Mouse (Mus musculus): ENCODE data around the gene Olfm2. TPM values are rescaled to one million over a fixed set of nuclear protein-coding genes. Genes with fewer than 3 reads are reported as not detected.
"Not testable (repeated sequence)": the region's sequence is repeated elsewhere in the genome, so short reads cannot be mapped to it uniquely, and the experiment has no call there.

Olfm2 gene
- total and polyA plus RNA-seq, 2 experiments from 2014 or later = 0.20 to 3.1 TPM

DNA sequence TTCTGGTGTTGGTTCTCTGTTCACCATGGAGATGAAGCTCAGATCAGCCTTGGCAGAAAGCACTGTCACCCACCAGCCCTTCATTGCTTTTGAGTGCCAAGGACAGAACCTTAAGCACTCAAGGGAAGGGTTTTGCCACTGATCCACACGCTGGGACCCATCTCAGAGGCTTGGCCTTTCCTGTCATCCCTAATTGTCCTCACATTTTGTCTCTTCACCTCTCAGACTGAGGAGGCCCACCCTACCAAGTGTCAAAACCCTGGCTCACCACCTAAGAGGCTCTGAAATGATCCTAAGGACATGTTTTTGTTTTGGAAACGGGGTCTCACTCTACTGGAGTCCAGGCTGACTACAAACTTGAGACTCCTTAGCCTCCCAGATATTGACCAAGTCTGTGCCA, 109.4 kb downstream of the Olfm2 start:
- H3K4me3 ChIP-seq (ENCODE audit: low read depth, low read length) = no peak overlapping the region
- TF ChIP-seq EP300 (IDR thresholded peaks at IDR 0.05; ENCODE audit: low read depth) (no peak), CTCF (IDR thresholded peaks at IDR 0.05; ENCODE audit: low read depth) (no peak)
- WGBS = 76% methylated on average over 2 of the region's 2 CpGs
- ATAC-seq (ENCODE audit: insufficient read depth, low read depth) (no peak), DNase-seq (ENCODE audit: low spot score) (no peak)
- peaks cover 11% of the 10 kb centered on the region for H3K4me1 ChIP-seq (ENCODE audit: control insufficient read depth, insufficient read depth)
- no peaks in the 10 kb centered on the region for H3K9me3 ChIP-seq (replicated peaks; ENCODE audit: control insufficient read depth, low read length)
- H3K4me2 ChIP-seq (ENCODE audit: low read depth, low read length) = no peak overlapping the region
- no peak overlapping the region for H3K9ac ChIP-seq (replicated peaks; ENCODE audit: low read depth, low read length)
- no peaks in the 10 kb centered on the region for H3K27me3 ChIP-seq (ENCODE audit: control insufficient read depth, insufficient read depth, low read length)
- peak overlapping the region; percentile 66; the same call in 1 of the 2 replicates for H3K27ac ChIP-seq (ENCODE audit: low read depth)
- H3K36me3 ChIP-seq (replicated peaks; ENCODE audit: control insufficient read depth, insufficient read depth, low read length) = peaks cover 24% of the 10 kb centered on the region

- Histone ChIP-seq H3K4me1 (ENCODE audit: control insufficient read depth, insufficient read depth) (peaks cover 7% of the 10 kb centered on the region), H3K4me3 (ENCODE audit: low read depth, low read length) (no peak overlapping the region), H3K9me3 (replicated peaks; ENCODE audit: control insufficient read depth, low read length) (no peaks in the 10 kb centered on the region), H3K36me3 (replicated peaks; ENCODE audit: control insufficient read depth, insufficient read depth, low read length) (peaks cover 24% of the 10 kb centered on the region), H3K27me3 (ENCODE audit: control insufficient read depth, insufficient read depth, low read length) (no peaks in the 10 kb centered on the region), H3K9ac (replicated peaks; ENCODE audit: low read depth, low read length) (no peak overlapping the region), H3K27ac (ENCODE audit: low read depth) (peak overlapping the region; percentile 66; the same call in 1 of the 2 replicates), H3K4me2 (ENCODE audit: low read depth, low read length) (no peak overlapping the region; the same call in 1 of the 2 replicates)
- DNase-seq (ENCODE audit: low spot score) (no peak), ATAC-seq (ENCODE audit: insufficient read depth, low read depth) (no peak)
- 78% methylated on average over 3 of the region's 3 CpGs for WGBS
- TF ChIP-seq CTCF (IDR thresholded peaks at IDR 0.05; ENCODE audit: low read depth) (no peak), EP300 (IDR thresholded peaks at IDR 0.05; ENCODE audit: low read depth) (no peak)
Observed at GRCm38 (mm10) chr9:20636256-20636655, 109.9 kb downstream of the Olfm2 start.

GRCm38 (mm10) chr9:20635676-20636075, 110.5 kb downstream of the Olfm2 start:
- H3K4me3 ChIP-seq (ENCODE audit: low read depth, low read length); H3K4me2 ChIP-seq (ENCODE audit: low read depth, low read length); DNase-seq (ENCODE audit: low spot score); ATAC-seq (ENCODE audit: insufficient read depth, low read depth); H3K27me3 ChIP-seq (ENCODE audit: control insufficient read depth, insufficient read depth, low read length); H3K4me1 ChIP-seq (ENCODE audit: control insufficient read depth, insufficient read depth); H3K9me3 ChIP-seq (replicated peaks; ENCODE audit: control insufficient read depth, low read length); H3K9ac ChIP-seq (replicated peaks; ENCODE audit: low read depth, low read length): not testable (repeated sequence)
- 97% methylated on average over 8 of the region's 8 CpGs for WGBS
- Histone ChIP-seq H3K36me3 (replicated peaks; ENCODE audit: control insufficient read depth, insufficient read depth, low read length) (peaks cover 24% of the 10 kb centered on the region), H3K27ac (ENCODE audit: low read depth) (peak overlapping the region; percentile 47; the same call in 1 of the 2 replicates)

DNA sequence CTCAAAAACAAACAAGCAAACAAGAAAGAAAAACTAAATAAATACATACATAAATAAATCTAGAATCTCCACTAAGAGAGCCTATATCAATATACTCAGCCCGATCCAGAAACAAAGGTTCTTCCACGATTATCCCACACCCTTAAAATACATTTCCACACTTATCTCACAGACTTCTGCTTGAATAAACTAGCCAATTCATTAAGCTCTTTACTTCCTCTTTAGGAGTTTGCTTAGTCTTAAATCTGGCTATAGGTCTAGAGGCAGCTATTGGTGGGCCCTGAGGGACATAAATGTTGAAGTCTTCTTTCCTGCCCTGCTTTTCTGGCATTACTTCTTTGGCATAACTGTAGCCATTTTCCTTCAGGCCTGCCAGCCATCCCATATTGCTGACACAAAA, 114.8 kb downstream of the Olfm2 start:
- Histone ChIP-seq H3K36me3 (replicated peaks; ENCODE audit: control insufficient read depth, insufficient read depth, low read length) (no peaks in the 10 kb centered on the region; the same call in 1 of the 2 replicates), H3K27me3 (ENCODE audit: control insufficient read depth, insufficient read depth, low read length) (no peaks in the 10 kb centered on the region), H3K4me3 (ENCODE audit: low read depth, low read length) (no peak overlapping the region), H3K9ac (replicated peaks; ENCODE audit: low read depth, low read length) (no peak overlapping the region), H3K9me3 (replicated peaks; ENCODE audit: control insufficient read depth, low read length) (no peaks in the 10 kb centered on the region), H3K27ac (ENCODE audit: low read depth) (no peak overlapping the region), H3K4me1 (ENCODE audit: control insufficient read depth, insufficient read depth) (no peaks in the 10 kb centered on the region), H3K4me2 (ENCODE audit: low read depth, low read length) (no peak overlapping the region)
- TF ChIP-seq EP300 (IDR thresholded peaks at IDR 0.05; ENCODE audit: low read depth) (no peak), CTCF (IDR thresholded peaks at IDR 0.05; ENCODE audit: low read depth) (no peak)
- DNase-seq (ENCODE audit: low spot score) (no peak), ATAC-seq (ENCODE audit: insufficient read depth, low read depth) (no peak)
- 82% methylated on average over 2 of the region's 2 CpGs for WGBS

Other genes with a start within 250 kb of the Olfm2 start
- 26.8 and 50.1 TPM in 2 replicates for gene Zfp266, start 224.9 kb downstream of the Olfm2 start, total RNA-seq (2014; rRNA removed; ENCODE audit: low replicate concordance)
- 25.4 and 28.7 TPM in 2 replicates for gene Zfp266, start 224.9 kb downstream of the Olfm2 start, polyA plus RNA-seq (2015; fragmentation: Nextera tagmentation; extraction: Ambion mirVana)
- gene Zfp846, start 165.1 kb downstream of the Olfm2 start, total RNA-seq (2014; rRNA removed; ENCODE audit: low replicate concordance) = 4.2 and 8.0 TPM in 2 replicates
- 8.5 and 9.4 TPM in 2 replicates for gene Zfp846, start 165.1 kb downstream of the Olfm2 start, polyA plus RNA-seq (2015; fragmentation: Nextera tagmentation; extraction: Ambion mirVana)
- 223 and 238 TPM in 2 replicates for gene Ubl5, start 103.5 kb downstream of the Olfm2 start, total RNA-seq (2014; rRNA removed; ENCODE audit: low replicate concordance)
- 389 and 407 TPM in 2 replicates for gene Ubl5, start 103.5 kb downstream of the Olfm2 start, polyA plus RNA-seq (2015; fragmentation: Nextera tagmentation; extraction: Ambion mirVana)
- 15.6 and 20.8 TPM in 2 replicates for gene Fbxl12, start 101.6 kb downstream of the Olfm2 start, total RNA-seq (2014; rRNA removed; ENCODE audit: low replicate concordance)
- gene Fbxl12, start 101.6 kb downstream of the Olfm2 start, polyA plus RNA-seq (2015; fragmentation: Nextera tagmentation; extraction: Ambion mirVana) = 12.7 and 13.0 TPM in 2 replicates
- 26.9 and 30.7 TPM in 2 replicates for gene Pin1, start 94.3 kb downstream of the Olfm2 start, total RNA-seq (2014; rRNA removed; ENCODE audit: low replicate concordance)
- gene Pin1, start 94.3 kb downstream of the Olfm2 start, polyA plus RNA-seq (2015; fragmentation: Nextera tagmentation; extraction: Ambion mirVana) = 40.2 and 40.7 TPM in 2 replicates
- gene Col5a3, start 68.7 kb upstream of the Olfm2 start, total RNA-seq (2014; rRNA removed; ENCODE audit: low replicate concordance) = 4.6 and 8.8 TPM in 2 replicates
- 1.4 and 1.6 TPM in 2 replicates for gene Col5a3, start 68.7 kb upstream of the Olfm2 start, polyA plus RNA-seq (2015; fragmentation: Nextera tagmentation; extraction: Ambion mirVana)
- gene Rdh8, start 72.2 kb upstream of the Olfm2 start, total RNA-seq (2014; rRNA removed; ENCODE audit: low replicate concordance) = not detected in 2 replicates
- gene Rdh8, start 72.2 kb upstream of the Olfm2 start, polyA plus RNA-seq (2015; fragmentation: Nextera tagmentation; extraction: Ambion mirVana) = not detected in 2 replicates
- 4.0 and 6.8 TPM in 2 replicates for gene A230050P20Rik, start 122.3 kb upstream of the Olfm2 start, total RNA-seq (2014; rRNA removed; ENCODE audit: low replicate concordance)
- 4.9 and 5.3 TPM in 2 replicates for gene A230050P20Rik, start 122.3 kb upstream of the Olfm2 start, polyA plus RNA-seq (2015; fragmentation: Nextera tagmentation; extraction: Ambion mirVana)
- gene Angptl6, start 133.4 kb upstream of the Olfm2 start, total RNA-seq (2014; rRNA removed; ENCODE audit: low replicate concordance) = 0.43 TPM in 1 of 2 replicates, not detected in the other
- gene Angptl6, start 133.4 kb upstream of the Olfm2 start, polyA plus RNA-seq (2015; fragmentation: Nextera tagmentation; extraction: Ambion mirVana) = 2.0 and 2.3 TPM in 2 replicates
- gene Ppan, start 141.8 kb upstream of the Olfm2 start, total RNA-seq (2014; rRNA removed; ENCODE audit: low replicate concordance) = 17.4 and 21.2 TPM in 2 replicates
- gene Ppan, start 141.8 kb upstream of the Olfm2 start, polyA plus RNA-seq (2015; fragmentation: Nextera tagmentation; extraction: Ambion mirVana) = 15.2 and 16.9 TPM in 2 replicates
- 74.5 and 86.8 TPM in 2 replicates for gene Eif3g, start 152.3 kb upstream of the Olfm2 start, total RNA-seq (2014; rRNA removed; ENCODE audit: low replicate concordance)
- 161 and 172 TPM in 2 replicates for gene Eif3g, start 152.3 kb upstream of the Olfm2 start, polyA plus RNA-seq (2015; fragmentation: Nextera tagmentation; extraction: Ambion mirVana)
- gene Dnmt1, start 213.5 kb upstream of the Olfm2 start, total RNA-seq (2014; rRNA removed; ENCODE audit: low replicate concordance) = 27.4 and 56.9 TPM in 2 replicates
- gene Dnmt1, start 213.5 kb upstream of the Olfm2 start, polyA plus RNA-seq (2015; fragmentation: Nextera tagmentation; extraction: Ambion mirVana) = 15.4 and 16.1 TPM in 2 replicates
- 6.9 and 7.4 TPM in 2 replicates for gene S1pr2, start 230.4 kb upstream of the Olfm2 start, total RNA-seq (2014; rRNA removed; ENCODE audit: low replicate concordance)
- gene S1pr2, start 230.4 kb upstream of the Olfm2 start, polyA plus RNA-seq (2015; fragmentation: Nextera tagmentation; extraction: Ambion mirVana) = 8.5 and 8.6 TPM in 2 replicates